Mouse (Mus musculus): ENCODE data around the gene Zfp683. TPM values are rescaled to one million over a fixed set of nuclear protein-coding genes. Genes with fewer than 3 reads are reported as not detected.

The Zfp683 gene
- polyA plus RNA-seq (2016; fragmentation: Nextera tagmentation; extraction: Ambion mirVana): not detected in 2 replicates

- H3K4me3 ChIP-seq: no peak within 1 kb of the TSS
- H3K9me3 ChIP-seq: no peaks in the 10 kb centered on the region
- 85% methylated on average over 3 of the region's 3 CpGs for WGBS
- no peaks in the 10 kb centered on the region for H3K36me3 ChIP-seq (replicated peaks)
- DNase-seq (ENCODE audit: low spot score): no peak
- H3K4me1 ChIP-seq: peaks cover 18% of the 10 kb centered on the region
- no peak within 1 kb of the TSS for H3K27ac ChIP-seq (replicated peaks)
- H3K27me3 ChIP-seq (replicated peaks; ENCODE audit: low read depth, poor library complexity, severe bottlenecking): peaks cover 3% of the 10 kb centered on the region; the same call in 1 of the 2 replicates
Observed at GRCm38 (mm10) chr4:134053538-134053937, at the start of gene Zfp683. Gene Zfp683, plus strand, starts transcription at chr4:134053838.

GRCm38 (mm10) chr4:134005581-134006358, 47.9 kb upstream of the Zfp683 start:
- Histone ChIP-seq H3K27ac (replicated peaks) (no peak overlapping the region; the same call in 1 of the 2 replicates), H3K9me3 (no peaks in the 10 kb centered on the region), H3K4me3 (no peak overlapping the region), H3K36me3 (replicated peaks) (peaks cover 57% of the 10 kb centered on the region), H3K27me3 (replicated peaks; ENCODE audit: low read depth, poor library complexity, severe bottlenecking) (no peaks in the 10 kb centered on the region), H3K4me1 (peaks cover 40% of the 10 kb centered on the region)
- 88% methylated on average over 12 of the region's 12 CpGs for WGBS
- DNase-seq (ENCODE audit: low spot score): no peak

- Histone ChIP-seq H3K4me1 (peaks cover 48% of the 10 kb centered on the region), H3K27ac (replicated peaks) (no peak overlapping the region), H3K27me3 (replicated peaks; ENCODE audit: low read depth, poor library complexity, severe bottlenecking) (no peaks in the 10 kb centered on the region), H3K36me3 (replicated peaks) (peaks cover 57% of the 10 kb centered on the region), H3K4me3 (no peak overlapping the region), H3K9me3 (no peaks in the 10 kb centered on the region)
- WGBS: 91% methylated on average over 3 of the region's 3 CpGs
- no peak for DNase-seq (ENCODE audit: low spot score)
Observed at GRCm38 (mm10) chr4:134006845-134007244, 46.8 kb upstream of the Zfp683 start.

- Histone ChIP-seq H3K4me3 (no peak overlapping the region), H3K36me3 (replicated peaks) (peaks cover 48% of the 10 kb centered on the region), H3K4me1 (peaks cover 55% of the 10 kb centered on the region), H3K27ac (replicated peaks) (no peak overlapping the region), H3K9me3 (no peaks in the 10 kb centered on the region), H3K27me3 (replicated peaks; ENCODE audit: low read depth, poor library complexity, severe bottlenecking) (no peaks in the 10 kb centered on the region)
- no peak for DNase-seq (ENCODE audit: low spot score)
- WGBS: 81% methylated on average over 6 of the region's 6 CpGs
Observed at GRCm38 (mm10) chr4:134009709-134010108, 43.9 kb upstream of the Zfp683 start.

GRCm38 (mm10) chr4:134011450-134012414, 41.9 kb upstream of the Zfp683 start:
- H3K36me3 ChIP-seq (replicated peaks): peaks cover 34% of the 10 kb centered on the region
- no peaks in the 10 kb centered on the region for H3K27me3 ChIP-seq (replicated peaks; ENCODE audit: low read depth, poor library complexity, severe bottlenecking)
- H3K4me3 ChIP-seq: peak overlapping the region; percentile 47
- H3K27ac ChIP-seq (replicated peaks): peak overlapping the region; percentile 86
- WGBS: 9% methylated on average over 16 of the region's 16 CpGs
- no peaks in the 10 kb centered on the region for H3K9me3 ChIP-seq
- peaks cover 70% of the 10 kb centered on the region for H3K4me1 ChIP-seq
- peak; percentile 80 for DNase-seq (ENCODE audit: low spot score)

- peaks cover 21% of the 10 kb centered on the region for H3K36me3 ChIP-seq (replicated peaks)
- peak overlapping the region; percentile 23; the same call in 1 of the 2 replicates for H3K4me3 ChIP-seq
- H3K9me3 ChIP-seq: no peaks in the 10 kb centered on the region
- 48% methylated on average over 12 of the region's 12 CpGs for whole genome bisulfite sequencing
- H3K27ac ChIP-seq (replicated peaks): peak overlapping the region; percentile 86; the same call in 1 of the 2 replicates
- DNase-seq (ENCODE audit: low spot score): peak; percentile 69
- H3K27me3 ChIP-seq (replicated peaks; ENCODE audit: low read depth, poor library complexity, severe bottlenecking): no peaks in the 10 kb centered on the region
- H3K4me1 ChIP-seq: peaks cover 83% of the 10 kb centered on the region
Observed at GRCm38 (mm10) chr4:134012858-134013528, 40.6 kb upstream of the Zfp683 start.

- Histone ChIP-seq H3K4me3 (peak overlapping the region; percentile 69), H3K27ac (replicated peaks) (peak overlapping the region; percentile 89), H3K4me1 (peaks cover 92% of the 10 kb centered on the region), H3K36me3 (replicated peaks) (peaks cover 9% of the 10 kb centered on the region; the same call in 1 of the 2 replicates), H3K9me3 (no peaks in the 10 kb centered on the region), H3K27me3 (replicated peaks; ENCODE audit: low read depth, poor library complexity, severe bottlenecking) (no peaks in the 10 kb centered on the region)
- 3% methylated on average over 7 of the region's 7 CpGs for WGBS
- no peak for DNase-seq (ENCODE audit: low spot score)
Observed at GRCm38 (mm10) chr4:134016208-134016607, 37.4 kb upstream of the Zfp683 start.

GRCm38 (mm10) chr4:134016767-134017166, 36.9 kb upstream of the Zfp683 start:
- peak; percentile 88 for DNase-seq (ENCODE audit: low spot score)
- WGBS: under 1% methylated on average over 8 of the region's 8 CpGs
- peak overlapping the region; percentile 89 for H3K27ac ChIP-seq (replicated peaks)
- peak overlapping the region; percentile 69 for H3K4me3 ChIP-seq
- H3K9me3 ChIP-seq: no peaks in the 10 kb centered on the region
- H3K27me3 ChIP-seq (replicated peaks; ENCODE audit: low read depth, poor library complexity, severe bottlenecking): no peaks in the 10 kb centered on the region
- H3K36me3 ChIP-seq (replicated peaks): peaks cover 9% of the 10 kb centered on the region; the same call in 1 of the 2 replicates
- H3K4me1 ChIP-seq: peaks cover 86% of the 10 kb centered on the region

GRCm38 (mm10) chr4:134017201-134017865, 36.3 kb upstream of the Zfp683 start:
- WGBS: under 1% methylated on average over 21 of the region's 21 CpGs
- peak; percentile 87 for DNase-seq (ENCODE audit: low spot score)
- H3K4me3 ChIP-seq: peak overlapping the region; percentile 69
- peaks cover 9% of the 10 kb centered on the region; the same call in 1 of the 2 replicates for H3K36me3 ChIP-seq (replicated peaks)
- peaks cover 81% of the 10 kb centered on the region for H3K4me1 ChIP-seq
- H3K27me3 ChIP-seq (replicated peaks; ENCODE audit: low read depth, poor library complexity, severe bottlenecking): no peaks in the 10 kb centered on the region
- H3K9me3 ChIP-seq: no peaks in the 10 kb centered on the region
- H3K27ac ChIP-seq (replicated peaks): peak overlapping the region; percentile 89

- Histone ChIP-seq H3K27me3 (replicated peaks; ENCODE audit: low read depth, poor library complexity, severe bottlenecking) (no peaks in the 10 kb centered on the region), H3K9me3 (no peaks in the 10 kb centered on the region), H3K4me1 (peaks cover 72% of the 10 kb centered on the region), H3K27ac (replicated peaks) (peak overlapping the region; percentile 89), H3K36me3 (replicated peaks) (peaks cover 9% of the 10 kb centered on the region; the same call in 1 of the 2 replicates), H3K4me3 (peak overlapping the region; percentile 69)
- WGBS: under 1% methylated on average over 46 of the region's 46 CpGs
- DNase-seq (ENCODE audit: low spot score): peak; percentile 79
Observed at GRCm38 (mm10) chr4:134018038-134018778, 35.4 kb upstream of the Zfp683 start.

GRCm38 (mm10) chr4:134018779-134019145, 34.9 kb upstream of the Zfp683 start, which contains the start of gene Lin28a:
Gene Lin28a, minus strand, starts transcription at chr4:134018841.
- under 1% methylated on average over 9 of the region's 9 CpGs for WGBS

More at GRCm38 (mm10) chr4:134018779-134019145, 34.9 kb upstream of the Zfp683 start, which contains the start of gene Lin28a:
- no peaks in the 10 kb centered on the region for H3K9me3 ChIP-seq
- H3K4me3 ChIP-seq: peak within 1 kb of the TSS; percentile 69
- H3K4me1 ChIP-seq: peaks cover 67% of the 10 kb centered on the region
- no peaks in the 10 kb centered on the region for H3K27me3 ChIP-seq (replicated peaks; ENCODE audit: low read depth, poor library complexity, severe bottlenecking)
- H3K27ac ChIP-seq (replicated peaks): peak within 1 kb of the TSS; percentile 89
- DNase-seq (ENCODE audit: low spot score): peak; percentile 83
- peaks cover 9% of the 10 kb centered on the region; the same call in 1 of the 2 replicates for H3K36me3 ChIP-seq (replicated peaks)

Data from embryonic facial prominence, embryonic 10.5 days (tissue).